ENCODE assay signal across 10 mouse cellular contexts in genomic region chr5:57868702-57869101, GRCm38 (mm10).
A peak's percentile ranks its signal among the peaks of the same experiment; 100 is the strongest.
DNase-seq lines count a peak whose midpoint lies in the region; ATAC-seq and TF ChIP-seq lines count a peak whose summit lies in the region.
"Had no signal": no experiment of that assay in that cellular context is flagged by ENCODE, and none has a peak within 500 bp of the region (broad histone marks: within the 10 kb centered on the region; RNA-seq: fewer than 3 reads in every experiment).

No protein-coding gene starts in this region.

- DNase-seq in hindbrain, postnatal 0 days (ENCODE audit: low spot score) = peak; percentile 18
- DNase-seq in kidney, postnatal 4 days = peak; percentile 1 to 9
- no peak for DNase-seq in adrenal gland, adult 2 months
- no peak for DNase-seq in cerebellum, adult 9-10 months
- DNase-seq in right cerebral cortex, postnatal 14 days = no peak

- 57% methylated on average over 4 of the region's 4 CpGs for WGBS in hindbrain, postnatal 0 days
- 48% methylated on average over 4 of the region's 4 CpGs for WGBS in hindbrain, embryonic 16.5 days

- no peaks in the 10 kb centered on the region for H3K36me3 ChIP-seq in hindbrain, postnatal 0 days (ENCODE audit: insufficient read depth, low read length)
- H3K36me3 ChIP-seq in hindbrain, embryonic 16.5 days (ENCODE audit: control insufficient read depth, insufficient read depth, low read length) = no peaks in the 10 kb centered on the region
- H3K36me3 ChIP-seq: neural tube, embryonic 15.5 days had no signal

- no peak for ATAC-seq in hindbrain, postnatal 0 days
- ATAC-seq in hindbrain, embryonic 16.5 days = no peak
- ATAC-seq in CD4-positive, CD25-positive, alpha-beta regulatory T cell, adult 4 months = peak; percentile 20
- ATAC-seq: inflammation-experienced regulatory T-cells, adult 6 months had no signal

- H3K4me3 ChIP-seq in hindbrain, postnatal 0 days (ENCODE audit: low read length) = no peak overlapping the region
- no peak overlapping the region for H3K4me3 ChIP-seq in hindbrain, embryonic 16.5 days (ENCODE audit: low read length)
- no peak overlapping the region for H3K4me3 ChIP-seq in cortical plate, adult 2 months (ENCODE audit: insufficient read depth, low read length)
- H3K4me3 ChIP-seq: neural tube, embryonic 15.5 days had no signal

- H3K9ac ChIP-seq in hindbrain, postnatal 0 days (replicated peaks; ENCODE audit: low read length) = no peak overlapping the region
- H3K9ac ChIP-seq in hindbrain, embryonic 16.5 days (ENCODE audit: low read depth, low read length) = no peak overlapping the region
- H3K9ac ChIP-seq: neural tube, embryonic 15.5 days had no signal

- H3K4me1 ChIP-seq in hindbrain, postnatal 0 days (ENCODE audit: insufficient read depth, low read length) = no peaks in the 10 kb centered on the region
- H3K4me1 ChIP-seq in hindbrain, embryonic 16.5 days (ENCODE audit: control insufficient read depth, insufficient read depth, low read depth, low read length) = peaks cover 2% of the 10 kb centered on the region; the same call in 1 of the 2 replicates
- H3K4me1 ChIP-seq in cortical plate, adult 2 months (ENCODE audit: control insufficient read depth, insufficient read depth, low read length) = no peaks in the 10 kb centered on the region; the same call in 1 of the 2 replicates

- no peaks in the 10 kb centered on the region for H3K9me3 ChIP-seq in hindbrain, postnatal 0 days (ENCODE audit: low read length)
- H3K9me3 ChIP-seq in hindbrain, embryonic 16.5 days (ENCODE audit: control insufficient read depth, low read length) = no peaks in the 10 kb centered on the region
- H3K9me3 ChIP-seq: neural tube, embryonic 15.5 days had no signal

- no peaks in the 10 kb centered on the region for H3K27me3 ChIP-seq in hindbrain, postnatal 0 days (ENCODE audit: insufficient read depth, low read length)
- no peaks in the 10 kb centered on the region for H3K27me3 ChIP-seq in hindbrain, embryonic 16.5 days (replicated peaks; ENCODE audit: control insufficient read depth, insufficient read depth, low read length)
- H3K27me3 ChIP-seq: neural tube, embryonic 15.5 days had no signal

- peak overlapping the region; percentile 26; the same call in 1 of the 2 replicates for H3K27ac ChIP-seq in hindbrain, postnatal 0 days
- no peak overlapping the region for H3K27ac ChIP-seq in hindbrain, embryonic 16.5 days (ENCODE audit: low read depth, low read length)
- H3K27ac ChIP-seq in cortical plate, adult 2 months (ENCODE audit: insufficient read depth, low read length) = peak overlapping the region; percentile 67; the same call in 1 of the 2 replicates
- H3K27ac ChIP-seq: neural tube, embryonic 15.5 days had no signal

- TF ChIP-seq CTCF in hindbrain, postnatal 0 days (IDR thresholded peaks at IDR 0.05; ENCODE audit: low read depth) = peak; percentile 19; the same call in 1 of the 2 replicates
- no peak for TF ChIP-seq CTCF in cortical plate, adult 2 months (IDR thresholded peaks at IDR 0.05; ENCODE audit: extremely low read depth, insufficient read depth, low read length)

- TF ChIP-seq POLR2A in cortical plate, adult 2 months (IDR thresholded peaks at IDR 0.05; ENCODE audit: extremely low read depth, insufficient read depth, low read length) = no peak

- 0 out of 2 replicates have a peak overlapping the region, but pooled peaks have one; percentile 13 for H3K4me2 ChIP-seq in hindbrain, postnatal 0 days (ENCODE audit: low read depth, low read length)
- no peak overlapping the region for H3K4me2 ChIP-seq in hindbrain, embryonic 16.5 days (ENCODE audit: low read length)
- H3K4me2 ChIP-seq: neural tube, embryonic 15.5 days had no signal

Comparison
In these comparisons a context has a peak if more than half of its experiments do, and no peak if none do; other contexts are left out.
1. DNase-seq: peak in hindbrain, postnatal 0 days (single experiment) and kidney, postnatal 4 days (2 of 2); none in adrenal gland, adult 2 months (single experiment), cerebellum, adult 9-10 months (single experiment) and right cerebral cortex, postnatal 14 days (single experiment).